In the genomic region with DNA sequence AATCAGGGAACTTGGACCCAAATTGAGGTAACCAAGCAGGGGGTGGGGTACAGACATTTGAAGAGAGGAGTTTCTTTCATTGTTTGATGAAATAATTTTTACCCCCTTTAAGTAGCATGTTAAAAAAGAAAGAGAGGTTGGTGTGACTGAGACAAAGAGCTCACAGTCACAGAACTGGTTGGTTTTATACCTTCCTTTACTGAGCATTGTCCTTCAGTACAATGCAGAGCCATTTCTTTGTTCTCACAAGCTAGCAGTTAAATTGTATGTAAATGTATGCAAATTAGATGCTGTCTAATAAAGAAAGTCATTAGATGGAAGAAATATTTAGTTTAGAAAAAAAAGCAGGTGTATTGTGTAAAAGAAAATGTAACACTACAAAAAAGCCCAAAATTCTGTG, we compare ENCODE assay signal across 23 mouse cellular contexts.
DNase-seq lines count a peak whose midpoint lies in the region; ATAC-seq lines count a peak whose summit lies in the region.
"Had no signal": no experiment of that assay in that cellular context is flagged by ENCODE, and none has a peak within 500 bp of the region (broad histone marks: within the 10 kb centered on the region; RNA-seq: fewer than 3 reads in every experiment).

No protein-coding gene starts in this region.

- no peaks in the 10 kb centered on the region for H3K27me3 ChIP-seq in forebrain, embryonic 14.5 days (replicated peaks; ENCODE audit: control insufficient read depth, insufficient read depth, low read length)
- no peaks in the 10 kb centered on the region for H3K27me3 ChIP-seq in forebrain, embryonic 12.5 days
- no peaks in the 10 kb centered on the region for H3K27me3 ChIP-seq in midbrain, embryonic 14.5 days (ENCODE audit: control insufficient read depth, insufficient read depth, low read length)
- H3K27me3 ChIP-seq in midbrain, embryonic 10.5 days (ENCODE audit: low read depth, poor library complexity, severe bottlenecking) = no peaks in the 10 kb centered on the region
- H3K27me3 ChIP-seq in hindbrain, embryonic 14.5 days (ENCODE audit: control insufficient read depth, insufficient read depth, low read length) = no peaks in the 10 kb centered on the region
- H3K27me3 ChIP-seq: embryonic facial prominence, embryonic 13.5 days; midbrain, embryonic 12.5 days; stomach, embryonic 15.5 days had no signal

- DNase-seq in forebrain, embryonic 14.5 days (ENCODE audit: low spot score) = peak; percentile 29
- no peak for DNase-seq in midbrain, embryonic 14.5 days
- DNase-seq in midbrain, embryonic 10.5 days (ENCODE audit: low spot score) = no peak
- peak; percentile 37 for DNase-seq in brain, adult 2 months (ENCODE audit: low read depth, low spot score)
- DNase-seq in hindbrain, embryonic 14.5 days (ENCODE audit: low spot score) = no peak
- no peak for DNase-seq in heart, adult 18-20 months
- DNase-seq in heart, adult 11 months = no peak
- DNase-seq: adrenal gland, postnatal 36 days; cerebellum, adult 2 months; cerebellum, postnatal 36 days; embryo, embryonic 11 days; kidney, adult 9 months; kidney, postnatal 14 days; layer of hippocampus, postnatal 36 days; thymus, postnatal 25 days had no signal

- H3K9ac ChIP-seq in forebrain, embryonic 14.5 days (ENCODE audit: low read length) = no peak overlapping the region
- H3K9ac ChIP-seq in forebrain, embryonic 12.5 days = no peak overlapping the region
- no peak overlapping the region for H3K9ac ChIP-seq in midbrain, embryonic 14.5 days (replicated peaks; ENCODE audit: low read length)
- no peak overlapping the region for H3K9ac ChIP-seq in hindbrain, embryonic 14.5 days
- H3K9ac ChIP-seq: embryonic facial prominence, embryonic 13.5 days; midbrain, embryonic 12.5 days; stomach, embryonic 15.5 days had no signal

- ATAC-seq in forebrain, embryonic 14.5 days = peak; percentile 43; the same call in 1 of the 2 replicates
- ATAC-seq in forebrain, embryonic 12.5 days (ENCODE audit: low FRiP score) = no peak
- no peak for ATAC-seq in midbrain, embryonic 14.5 days (ENCODE audit: low FRiP score, low TSS enrichment)
- ATAC-seq in hindbrain, embryonic 14.5 days (ENCODE audit: low FRiP score) = no peak
- ATAC-seq: intestine, embryonic 16.5 days had no signal

- H3K4me2 ChIP-seq in forebrain, embryonic 14.5 days (ENCODE audit: low read length) = no peak overlapping the region
- H3K4me2 ChIP-seq in forebrain, embryonic 12.5 days = no peak overlapping the region
- no peak overlapping the region for H3K4me2 ChIP-seq in midbrain, embryonic 14.5 days (ENCODE audit: low read length)
- H3K4me2 ChIP-seq in hindbrain, embryonic 14.5 days (replicated peaks) = no peak overlapping the region
- H3K4me2 ChIP-seq: embryonic facial prominence, embryonic 13.5 days; heart, embryonic 11.5 days; midbrain, embryonic 12.5 days; stomach, embryonic 15.5 days had no signal

- H3K9me3 ChIP-seq in forebrain, embryonic 14.5 days (replicated peaks; ENCODE audit: control insufficient read depth, low read length) = no peaks in the 10 kb centered on the region
- no peaks in the 10 kb centered on the region for H3K9me3 ChIP-seq in forebrain, embryonic 12.5 days
- no peaks in the 10 kb centered on the region for H3K9me3 ChIP-seq in midbrain, embryonic 14.5 days (ENCODE audit: control insufficient read depth, low read length)
- H3K9me3 ChIP-seq in midbrain, embryonic 10.5 days (replicated peaks) = no peaks in the 10 kb centered on the region
- no peaks in the 10 kb centered on the region for H3K9me3 ChIP-seq in hindbrain, embryonic 14.5 days (ENCODE audit: control insufficient read depth, low read length)
- H3K9me3 ChIP-seq: embryonic facial prominence, embryonic 13.5 days; midbrain, embryonic 12.5 days; stomach, embryonic 15.5 days had no signal

- peaks cover 10% of the 10 kb centered on the region for H3K4me1 ChIP-seq in forebrain, embryonic 14.5 days (ENCODE audit: control insufficient read depth, insufficient read depth, low read length)
- H3K4me1 ChIP-seq in forebrain, embryonic 12.5 days = peaks cover 5% of the 10 kb centered on the region
- H3K4me1 ChIP-seq in midbrain, embryonic 14.5 days (ENCODE audit: control insufficient read depth, insufficient read depth, low read length) = no peaks in the 10 kb centered on the region
- peaks cover 5% of the 10 kb centered on the region; the same call in 1 of the 2 replicates for H3K4me1 ChIP-seq in midbrain, embryonic 10.5 days
- H3K4me1 ChIP-seq in hindbrain, embryonic 14.5 days (replicated peaks; ENCODE audit: control insufficient read depth, insufficient read depth, low read length) = 0 out of 2 replicates have a peak, but pooled peaks cover 4% of the 10 kb centered on the region
- H3K4me1 ChIP-seq: embryonic facial prominence, embryonic 13.5 days; midbrain, embryonic 12.5 days; stomach, embryonic 15.5 days had no signal

- no peak overlapping the region for H3K4me3 ChIP-seq in forebrain, embryonic 14.5 days (ENCODE audit: low read depth, low read length)
- H3K4me3 ChIP-seq in forebrain, embryonic 12.5 days (replicated peaks) = no peak overlapping the region
- no peak overlapping the region for H3K4me3 ChIP-seq in midbrain, embryonic 14.5 days (replicated peaks; ENCODE audit: low read depth, low read length)
- H3K4me3 ChIP-seq in midbrain, embryonic 10.5 days = no peak overlapping the region
- no peak overlapping the region for H3K4me3 ChIP-seq in hindbrain, embryonic 14.5 days (replicated peaks; ENCODE audit: low read length)
- H3K4me3 ChIP-seq: embryonic facial prominence, embryonic 13.5 days; erythroblast, embryonic 14.5 days; midbrain, embryonic 12.5 days; myocyte; stomach, embryonic 15.5 days had no signal

- no peaks in the 10 kb centered on the region for H3K36me3 ChIP-seq in forebrain, embryonic 14.5 days (ENCODE audit: control insufficient read depth, insufficient read depth, low read length)
- no peaks in the 10 kb centered on the region for H3K36me3 ChIP-seq in forebrain, embryonic 12.5 days (replicated peaks)
- H3K36me3 ChIP-seq in midbrain, embryonic 14.5 days (ENCODE audit: control insufficient read depth, insufficient read depth, low read length) = no peaks in the 10 kb centered on the region
- no peaks in the 10 kb centered on the region for H3K36me3 ChIP-seq in midbrain, embryonic 10.5 days
- no peaks in the 10 kb centered on the region for H3K36me3 ChIP-seq in hindbrain, embryonic 14.5 days (replicated peaks; ENCODE audit: control insufficient read depth, insufficient read depth)
- H3K36me3 ChIP-seq: embryonic facial prominence, embryonic 13.5 days; midbrain, embryonic 12.5 days; stomach, embryonic 15.5 days had no signal

- H3K27ac ChIP-seq in forebrain, embryonic 14.5 days (ENCODE audit: low read depth, low read length) = no peak overlapping the region
- H3K27ac ChIP-seq in forebrain, embryonic 12.5 days = no peak overlapping the region
- peak overlapping the region; percentile 9 for H3K27ac ChIP-seq in midbrain, embryonic 14.5 days (replicated peaks; ENCODE audit: low read depth, low read length)
- H3K27ac ChIP-seq in midbrain, embryonic 10.5 days (replicated peaks) = no peak overlapping the region
- peak overlapping the region; percentile 36 for H3K27ac ChIP-seq in hindbrain, embryonic 14.5 days
- H3K27ac ChIP-seq: embryonic facial prominence, embryonic 13.5 days; midbrain, embryonic 12.5 days; stomach, embryonic 15.5 days had no signal

Comparison
In these comparisons a context has a peak if more than half of its experiments do, and no peak if none do; other contexts are left out.
1. H3K27ac ChIP-seq: peak in midbrain, embryonic 14.5 days (single experiment) and hindbrain, embryonic 14.5 days (single experiment); none in forebrain, embryonic 14.5 days (single experiment), forebrain, embryonic 12.5 days (single experiment) and midbrain, embryonic 10.5 days (single experiment).
2. DNase-seq: peak in forebrain, embryonic 14.5 days (single experiment) and brain, adult 2 months (single experiment); none in midbrain, embryonic 14.5 days (single experiment), midbrain, embryonic 10.5 days (single experiment), hindbrain, embryonic 14.5 days (single experiment), heart, adult 18-20 months (0 of 2) and heart, adult 11 months (single experiment).